Mouse (Mus musculus): Measurements from ENCODE around the gene Gja5.

GRCm38 (mm10) chr3:97104696-97105430 lies 200.4 kb downstream of the Gja5 start:
- TF ChIP-seq POLR2A (IDR thresholded peaks at IDR 0.05; ENCODE audit: extremely low read depth, insufficient read depth, low read length) (no peak), CTCF (IDR thresholded peaks at IDR 0.05; ENCODE audit: extremely low read depth, insufficient read depth, low read length) (no peak)
